Mouse (Mus musculus) kidney, adult 2 months (tissue): Measurements from ENCODE around the gene Tspan18.

Experiments
- CTCF ChIP-seq: fragments of 200-500 bp; conservative IDR thresholded peaks from 2 replicates; pipeline ENCODE4 v1.5.1; 2011; ENCODE audit warnings: low read depth, mild to moderate bottlenecking, control low read depth, low read length, moderate library complexity, mixed read lengths; ENCODE audit not compliant: insufficient read depth, insufficient read length
- POLR2A ChIP-seq: fragments of 200-500 bp; IDR thresholded peaks from one replicate; pipeline ENCODE4 v1.6.1; 2011; ENCODE audit warnings: low read depth, low read length, control low read depth

DNA sequence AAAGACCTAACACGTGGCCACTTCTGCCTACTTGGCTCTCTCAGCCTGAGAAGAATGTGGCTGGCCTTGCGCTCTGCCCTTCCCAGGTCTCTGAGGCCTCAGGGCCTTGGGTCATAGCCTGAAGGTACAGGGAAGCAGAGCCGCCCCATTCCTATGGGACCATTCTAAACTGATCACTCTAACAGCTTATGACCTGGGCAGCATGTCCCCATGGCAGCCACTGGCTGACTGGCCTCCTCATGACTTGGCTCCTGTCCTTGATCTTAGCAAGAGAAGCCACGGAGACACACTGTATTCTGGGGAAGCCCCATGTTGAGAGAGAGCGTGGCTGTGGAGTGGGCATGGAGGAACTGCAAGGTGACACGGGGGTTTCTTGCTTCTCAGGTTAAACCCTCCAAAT lies 95.4 kb downstream of the Tspan18 start:
- TF ChIP-seq CTCF (no peak), POLR2A (no peak)
